Mouse (Mus musculus) MEL (cell line): ENCODE data around the gene Odaph. TPM values are rescaled to one million over a fixed set of nuclear protein-coding genes. Genes with fewer than 3 reads are reported as not detected.

Source experiments
- DNase-seq: peaks from one replicate; pipeline ENCODE4 v3.0.0; 2011; ENCODE audit warnings: low read depth, low spot score
- H3K27ac ChIP-seq: 2 replicates; pipeline ENCODE4 v1.5.1; 2012; ENCODE audit warnings: low read depth, mild to moderate bottlenecking, control low read depth, low read length, moderate library complexity; ENCODE audit not compliant: control insufficient read depth
- H3K27me3 ChIP-seq, 2 experiments: fragments of 150-350 bp in 1 of 2; sonication (generic) in 1 of 2; 2 replicates each; pipeline ENCODE4 v1.6.1; 2012; ENCODE audit warnings: low read length in 2 of 2, mild to moderate bottlenecking in 2 of 2, improper control_type of control experiment in 1 of 2, moderate library complexity in 1 of 2; ENCODE audit not compliant: insufficient read depth in 2 of 2, control insufficient read depth in 1 of 2
- H3K36me3 ChIP-seq, 2 experiments: 2 replicates each; pipeline ENCODE4 v1.6.1; 2012 to 2014; ENCODE audit warnings: low read length in 2 of 2, improper control_type of control experiment in 1 of 2, inconsistent platforms in 1 of 2, mild to moderate bottlenecking in 1 of 2; ENCODE audit not compliant: insufficient read depth in 2 of 2, control insufficient read depth in 1 of 2
- H3K4me1 ChIP-seq, 2 experiments: fragments of 150-350 bp in 1 of 2; sonication (generic) in 1 of 2; 2 replicates each; pipeline ENCODE4 v1.6.1; 2012; ENCODE audit warnings: low read length in 2 of 2, improper control_type of control experiment in 1 of 2, mild to moderate bottlenecking in 1 of 2; ENCODE audit not compliant: insufficient read depth in 2 of 2, control insufficient read depth in 1 of 2
- H3K4me3 ChIP-seq, 2 experiments: fragments of 150-350 bp in 1 of 2; sonication (generic) in 1 of 2; 2 replicates each; pipeline ENCODE4 v1.5.1; 2012; ENCODE audit warnings: low read depth in 2 of 2, low read length in 2 of 2, mild to moderate bottlenecking in 2 of 2, moderate library complexity in 2 of 2, control low read depth in 1 of 2, improper control_type of control experiment in 1 of 2; ENCODE audit not compliant: control insufficient read depth in 1 of 2, insufficient read depth in 1 of 2
- H3K79me2 ChIP-seq: 2 replicates; pipeline ENCODE4 v1.6.1; 2012; ENCODE audit warnings: mild to moderate bottlenecking, low read length, moderate library complexity; ENCODE audit not compliant: control insufficient read depth, poor library complexity, insufficient read depth
- H3K9ac ChIP-seq: 2 replicates; pipeline ENCODE4 v1.6.1; 2012; ENCODE audit warnings: low read depth, mild to moderate bottlenecking, control low read depth, low read length, moderate library complexity; ENCODE audit not compliant: control insufficient read depth, poor library complexity, severe bottlenecking
- H3K9me3 ChIP-seq: fragments of 150-350 bp; sonication (generic); replicated peaks from 2 replicates; pipeline ENCODE4 v1.6.1; 2012; ENCODE audit warnings: mild to moderate bottlenecking, low read length, improper control_type of control experiment, moderate library complexity; ENCODE audit not compliant: insufficient read depth
- BHLHE40 ChIP-seq: IDR thresholded peaks from 2 replicates; pipeline ENCODE4 v1.6.1; 2012; ENCODE audit warnings: low read depth, mild to moderate bottlenecking, inconsistent platforms, low read length, improper control_type of control experiment, borderline replicate concordance
- CHD2 ChIP-seq: IDR thresholded peaks from 2 replicates; pipeline ENCODE4 v1.6.1; 2011; ENCODE audit warnings: low read length, improper control_type of control experiment
- EP300 ChIP-seq, 2 experiments: IDR thresholded peaks; 2 replicates each; pipeline ENCODE4 v1.6.1; 2011; ENCODE audit warnings: improper control_type of control experiment in 2 of 2, low read length in 2 of 2, low read depth in 1 of 2, mild to moderate bottlenecking in 1 of 2
- ETS1 ChIP-seq: IDR thresholded peaks from 2 replicates; pipeline ENCODE4 v1.6.1; 2012; ENCODE audit warnings: low read depth, mild to moderate bottlenecking, inconsistent platforms, low read length, improper control_type of control experiment, moderate library complexity
- GABPA ChIP-seq: IDR thresholded peaks from 2 replicates; pipeline ENCODE4 v1.6.1; 2012; ENCODE audit warnings: low read depth, mild to moderate bottlenecking, inconsistent platforms, low read length, improper control_type of control experiment, moderate library complexity
- GATA1 ChIP-seq: IDR thresholded peaks from 2 replicates; pipeline ENCODE4 v1.6.1; 2011; ENCODE audit warnings: low read depth, low read length, improper control_type of control experiment
- MAFK ChIP-seq: IDR thresholded peaks from 2 replicates; pipeline ENCODE4 v1.6.1; 2011; ENCODE audit warnings: low read depth, mild to moderate bottlenecking, low read length, improper control_type of control experiment, borderline replicate concordance
- MAZ ChIP-seq: IDR thresholded peaks from 2 replicates; pipeline ENCODE4 v1.6.1; 2012; ENCODE audit warnings: low read depth, mild to moderate bottlenecking, inconsistent platforms, low read length, improper control_type of control experiment
- MEF2A ChIP-seq: IDR thresholded peaks from 2 replicates; pipeline ENCODE4 v1.6.1; 2014; ENCODE audit warnings: low read depth, mild to moderate bottlenecking, inconsistent platforms, low read length, improper control_type of control experiment; ENCODE audit not compliant: poor library complexity, insufficient replicate concordance, severe bottlenecking; ENCODE audit errors: extremely low read depth
- MYC ChIP-seq: IDR thresholded peaks from 2 replicates; pipeline ENCODE4 v1.6.1; 2011; ENCODE audit warnings: low read depth, mild to moderate bottlenecking, low read length, improper control_type of control experiment, moderate library complexity
- POLR2A ChIP-seq, 2 experiments: IDR thresholded peaks; 2 replicates each; pipeline ENCODE4 v1.6.1; 2011 to 2012; ENCODE audit warnings: low read length in 2 of 2, mild to moderate bottlenecking in 2 of 2, control low read depth in 1 of 2, improper control_type of control experiment in 1 of 2, low read depth in 1 of 2, moderate library complexity in 1 of 2; ENCODE audit not compliant: control insufficient read depth in 1 of 2, insufficient read depth in 1 of 2, poor library complexity in 1 of 2
- POLR2AphosphoS2 ChIP-seq: IDR thresholded peaks from 2 replicates; pipeline ENCODE4 v1.6.1; 2011; ENCODE audit warnings: low read length, improper control_type of control experiment
- RCOR1 ChIP-seq: IDR thresholded peaks from 2 replicates; pipeline ENCODE4 v1.6.1; 2012; ENCODE audit warnings: low read depth, mild to moderate bottlenecking, inconsistent platforms, low read length, improper control_type of control experiment
- TAL1 ChIP-seq: IDR thresholded peaks from 2 replicates; pipeline ENCODE4 v1.6.1; 2012; ENCODE audit warnings: mild to moderate bottlenecking, inconsistent platforms, low read length, moderate library complexity, mixed read lengths
- TBP ChIP-seq: IDR thresholded peaks from 2 replicates; pipeline ENCODE4 v1.8.0; 2011; ENCODE audit warnings: low read depth, low read length, improper control_type of control experiment
- TCF12 ChIP-seq: IDR thresholded peaks from 2 replicates; pipeline ENCODE4 v1.6.1; 2014; ENCODE audit warnings: low read depth, mild to moderate bottlenecking, inconsistent platforms, low read length, improper control_type of control experiment, moderate library complexity
- USF1 ChIP-seq: IDR thresholded peaks from 2 replicates; pipeline ENCODE4 v1.6.1; 2014; ENCODE audit warnings: low read depth, mild to moderate bottlenecking, inconsistent platforms, low read length, improper control_type of control experiment, moderate library complexity
- ZKSCAN1 ChIP-seq: IDR thresholded peaks from 2 replicates; pipeline ENCODE4 v1.6.1; 2012; ENCODE audit warnings: low read depth, mild to moderate bottlenecking, inconsistent platforms, low read length, improper control_type of control experiment, moderate library complexity
- ZMIZ1 ChIP-seq: IDR thresholded peaks from 2 replicates; pipeline ENCODE4 v1.6.1; 2012; ENCODE audit warnings: low read depth, mild to moderate bottlenecking, inconsistent platforms, low read length, improper control_type of control experiment, moderate library complexity
- ZNF384 ChIP-seq: IDR thresholded peaks from 2 replicates; pipeline ENCODE4 v1.6.1; 2012; ENCODE audit warnings: low read depth, mild to moderate bottlenecking, inconsistent platforms, low read length, improper control_type of control experiment
- polyA plus RNA-seq, 2 experiments: library from polyadenylated mRNA; stranded (reverse) in 1 of 2; unstranded in 1 of 2; fragments of >175 nt in 1 of 2; fragments of >200 nt in 1 of 2; gene quantifications; 2 replicates each; pipeline versions ENCODE4 v1.2.1 to v1.2.4; 2012; ENCODE audit warnings: low replicate concordance in 2 of 2, low read depth in 1 of 2; ENCODE audit not compliant: insufficient read length in 2 of 2, insufficient read depth in 1 of 2, missing spikeins in 1 of 2
- total RNA-seq: library from RNA; depleted of rRNA; stranded (reverse); fragments of 300-350 nt; gene quantifications from 2 replicates; pipeline ENCODE4 v1.2.3, GENCODE M21; 2012

The Odaph gene
- total and polyA plus RNA-seq, 3 experiments = 0.27 to 0.65 TPM; not detected in 1

- no peaks in the 10 kb centered on the region for H3K79me2 ChIP-seq
- H3K9ac ChIP-seq = no peak overlapping the region
- H3K36me3 ChIP-seq = peaks cover 0 to 15% of the 10 kb centered on the region in 2 experiments; a peak in 2 of 4 replicates
- H3K9me3 ChIP-seq = no peaks in the 10 kb centered on the region
- no peak overlapping the region for H3K4me3 ChIP-seq
- peaks cover 4 to 18% of the 10 kb centered on the region in 2 experiments; a peak in 3 of 4 replicates for H3K4me1 ChIP-seq
- TF ChIP-seq TAL1 = no peak
- no peak for DNase-seq
- H3K27ac ChIP-seq = no peak overlapping the region
- H3K27me3 ChIP-seq = no peaks in the 10 kb centered on the region
Measured at GRCm38 (mm10) chr5:91989261-91989660, 2.0 kb downstream of the Odaph start.

GRCm38 (mm10) chr5:91991191-91991937 is 4.1 kb downstream of the Odaph start:
- peak; percentile 61 for DNase-seq
- H3K9ac ChIP-seq = no peak overlapping the region

GRCm38 (mm10) chr5:91993061-91993460 is 5.8 kb downstream of the Odaph start:
- TF ChIP-seq GATA1 (peak; percentile 33; the same call in 1 of the 2 replicates), BHLHE40 (no peak), TCF12 (no peak), ZNF384 (peak; percentile 91), ZKSCAN1 (no peak), USF1 (no peak), EP300 (IDR thresholded peaks at IDR 0.05; ENCODE audit: low read depth in 1 of 2, low read length in 2 of 2) (0 out of 4 replicates have a peak, but pooled peaks of 1 of the 2 experiments have one; percentile 10)
- no peak overlapping the region for H3K9ac ChIP-seq
- H3K79me2 ChIP-seq = no peaks in the 10 kb centered on the region
- H3K27me3 ChIP-seq = no peaks in the 10 kb centered on the region
- H3K27ac ChIP-seq = no peak overlapping the region
- peaks cover 4 to 21% of the 10 kb centered on the region in 2 experiments; a peak in 3 of 4 replicates for H3K4me1 ChIP-seq
- DNase-seq = peak; percentile 60
- H3K4me3 ChIP-seq = no peak overlapping the region
- H3K36me3 ChIP-seq = peaks cover 0 to 15% of the 10 kb centered on the region in 2 experiments; a peak in 2 of 4 replicates
- H3K9me3 ChIP-seq = no peaks in the 10 kb centered on the region

More at GRCm38 (mm10) chr5:91991191-91991937, 4.1 kb downstream of the Odaph start:
- Histone ChIP-seq H3K79me2 (no peaks in the 10 kb centered on the region), H3K9me3 (no peaks in the 10 kb centered on the region), H3K36me3 (peaks cover 0 to 15% of the 10 kb centered on the region in 2 experiments; a peak in 2 of 4 replicates), H3K4me1 (peaks cover 4 to 21% of the 10 kb centered on the region in 2 experiments; a peak in 3 of 4 replicates), H3K4me3 (no peak overlapping the region), H3K27me3 (no peaks in the 10 kb centered on the region), H3K27ac (peak overlapping the region; percentile 7; the same call in 1 of the 2 replicates)
- TF ChIP-seq POLR2A (IDR thresholded peaks at IDR 0.05; ENCODE audit: control insufficient read depth in 1 of 2, insufficient read depth in 1 of 2, low read depth in 1 of 2, low read length in 2 of 2, poor library complexity in 1 of 2) = peak in 1 of 2 experiments; percentile 43; a peak in 1 of 4 replicates
- 0 out of 4 replicates have a peak, but pooled peaks have one; percentile 16 to 48 for TF ChIP-seq EP300 (IDR thresholded peaks at IDR 0.05; ENCODE audit: low read depth in 1 of 2, low read length in 2 of 2)
- no peak for TF ChIP-seq MEF2A
- no peak for TF ChIP-seq MAZ
- peak; percentile 39; the same call in 1 of the 2 replicates for TF ChIP-seq GATA1
- TF ChIP-seq ZMIZ1 = peak; percentile 73
- no peak for TF ChIP-seq BHLHE40
- no peak for TF ChIP-seq CHD2
- no peak for TF ChIP-seq RCOR1
- no peak for TF ChIP-seq MAFK
- TF ChIP-seq ETS1 = peak; percentile 5; the same call in 1 of the 2 replicates
- TF ChIP-seq POLR2AphosphoS2 = no peak
- TF ChIP-seq MYC = no peak
- peak; percentile 87 for TF ChIP-seq TBP
- no peak for TF ChIP-seq GABPA
